Mouse (Mus musculus) hindbrain, embryonic 10.5 days (tissue): ENCODE measurements around the gene Capn1. TPM values are rescaled to one million over a fixed set of nuclear protein-coding genes. Genes with fewer than 3 reads are reported as not detected.
A peak's percentile ranks its signal among the peaks of the same experiment; 100 is the strongest.

Experiments used
- DNase-seq: peaks from one replicate; pipeline ENCODE4 v3.0.0-alpha.2; 2017; ENCODE audit warnings: low spot score
- H3K27ac ChIP-seq: fragments of 300-500 bp; sonication (generic); 2 replicates; pipeline ENCODE4 v1.5.1; 2016; ENCODE audit warnings: mild to moderate bottlenecking, moderate library complexity
- H3K27me3 ChIP-seq: fragments of 300-500 bp; sonication (generic); 2 replicates; pipeline ENCODE4 v1.6.1; 2016; ENCODE audit warnings: mild to moderate bottlenecking; ENCODE audit not compliant: poor library complexity, insufficient read depth, severe bottlenecking
- H3K36me3 ChIP-seq: fragments of 300-500 bp; sonication (generic); 2 replicates; pipeline ENCODE4 v1.6.1; 2016; ENCODE audit warnings: mild to moderate bottlenecking, moderate library complexity
- H3K4me1 ChIP-seq: fragments of 300-500 bp; sonication (generic); replicated peaks from 2 replicates; pipeline ENCODE4 v1.6.1; 2016; ENCODE audit warnings: mild to moderate bottlenecking
- H3K4me3 ChIP-seq: fragments of 300-500 bp; sonication (generic); 2 replicates; pipeline ENCODE4 v1.5.1; 2016; ENCODE audit warnings: mild to moderate bottlenecking, moderate library complexity
- H3K9me3 ChIP-seq: fragments of 300-500 bp; sonication (generic); 2 replicates; pipeline ENCODE4 v1.6.1; 2016; ENCODE audit warnings: mild to moderate bottlenecking, moderate library complexity
- WGBS: fragments of 180-500 bp; shearing (Covaris S2); methylation state at CpG from one replicate; pipeline ENCODE4 v1.1.7; 2016; 5-methylcytosine and 5-hydroxymethylcytosine counted together
- polyA plus RNA-seq: library from polyadenylated mRNA; unstranded; fragments of >200 nt; fragmentation: Nextera tagmentation; extraction: Ambion mirVana; gene quantifications from 2 replicates; pipeline ENCODE4 v1.2.1, GENCODE M21; 2016

Gene Capn1
- polyA plus RNA-seq, 1 experiment from 2014 or later: 6.5 TPM

GRCm38 (mm10) chr19:5999969-6000368 is 15.7 kb downstream of the Capn1 start:
- no peak overlapping the region for H3K4me3 ChIP-seq
- no peaks in the 10 kb centered on the region for H3K9me3 ChIP-seq
- no peaks in the 10 kb centered on the region for H3K27me3 ChIP-seq
- no peaks in the 10 kb centered on the region for H3K4me1 ChIP-seq
- no peak overlapping the region for H3K27ac ChIP-seq
- no peaks in the 10 kb centered on the region for H3K36me3 ChIP-seq
- 81% methylated on average over 5 of the region's 5 CpGs for WGBS
- no peak for DNase-seq

DNA sequence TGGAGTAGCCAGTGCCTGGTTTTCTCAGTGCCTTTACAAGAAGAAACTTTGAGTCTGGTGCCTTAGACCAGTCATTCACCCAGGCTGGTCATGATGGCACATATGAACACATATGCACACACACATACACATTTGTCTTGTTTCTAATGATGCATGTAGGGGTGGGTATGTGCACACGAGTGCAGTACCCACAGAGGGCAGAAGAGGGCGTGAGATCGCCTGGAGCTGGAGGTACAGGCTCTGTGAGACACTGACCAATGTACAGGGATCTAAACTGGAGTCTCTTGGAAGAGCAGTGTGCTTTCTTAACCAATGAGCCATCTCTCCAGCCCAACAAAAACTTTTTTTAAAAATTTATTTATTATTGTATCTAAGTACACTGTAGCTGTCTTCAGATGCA is 17.5 kb downstream of the Capn1 start:
- Histone ChIP-seq H3K27ac (no peak overlapping the region), H3K27me3 (no peaks in the 10 kb centered on the region), H3K36me3 (no peaks in the 10 kb centered on the region), H3K9me3 (no peaks in the 10 kb centered on the region), H3K4me1 (no peaks in the 10 kb centered on the region), H3K4me3 (no peak overlapping the region)
- DNase-seq: no peak
- 86% methylated on average over 3 of the region's 3 CpGs for WGBS

DNA sequence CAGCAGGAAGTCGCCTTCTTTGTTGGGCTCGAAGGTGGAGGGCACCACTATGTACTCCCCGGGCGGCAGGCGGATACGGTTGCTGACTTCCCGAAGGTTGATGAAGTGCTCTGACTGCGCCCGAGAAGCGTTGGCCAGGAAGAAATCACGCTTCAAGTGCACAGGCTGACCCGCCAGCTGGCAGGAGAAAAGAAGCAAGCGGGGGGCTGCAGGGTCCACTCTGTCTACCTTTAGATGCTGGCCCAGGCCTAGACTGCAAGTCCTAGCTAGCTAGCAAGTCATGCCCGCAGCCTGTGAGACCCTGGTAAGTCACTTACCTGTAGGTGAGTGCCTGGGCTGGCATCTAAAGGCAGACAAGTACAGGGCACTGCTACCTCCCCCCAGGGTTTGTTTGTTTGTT is 21.0 kb downstream of the Capn1 start:
- DNase-seq: no peak
- Histone ChIP-seq H3K4me1 (peaks cover under 1% of the 10 kb centered on the region; the same call in 1 of the 2 replicates), H3K27ac (no peak overlapping the region; the same call in 1 of the 2 replicates), H3K27me3 (no peaks in the 10 kb centered on the region), H3K36me3 (no peaks in the 10 kb centered on the region), H3K4me3 (no peak overlapping the region), H3K9me3 (no peaks in the 10 kb centered on the region)
- WGBS: 87% methylated on average over 14 of the region's 14 CpGs

DNA sequence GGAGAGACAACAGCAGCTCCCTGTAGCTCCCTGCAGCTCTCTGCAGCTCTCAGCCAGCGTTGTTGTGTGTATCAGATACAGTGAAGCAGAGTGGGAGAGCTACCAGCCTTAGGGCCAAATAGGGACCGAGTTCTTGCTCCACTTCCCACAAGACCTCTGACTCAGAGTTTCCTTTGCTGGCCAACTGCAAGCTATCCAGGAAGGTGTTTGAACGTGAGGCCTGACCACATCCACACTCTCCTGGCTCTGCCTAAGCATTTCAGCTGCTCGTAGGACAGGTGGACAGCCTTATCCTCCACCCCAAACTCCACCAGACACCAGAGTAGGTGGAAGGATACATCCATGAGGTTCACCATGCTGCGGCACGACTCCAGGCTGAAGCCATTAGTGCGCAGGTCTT is 23.7 kb downstream of the Capn1 start:
- Histone ChIP-seq H3K27ac (0 out of 2 replicates have a peak overlapping the region, but pooled peaks have one; percentile 12), H3K9me3 (no peaks in the 10 kb centered on the region), H3K4me1 (peaks cover 17% of the 10 kb centered on the region), H3K27me3 (no peaks in the 10 kb centered on the region), H3K36me3 (no peaks in the 10 kb centered on the region), H3K4me3 (no peak overlapping the region)
- 86% methylated on average over 7 of the region's 7 CpGs for WGBS
- DNase-seq: no peak

DNA sequence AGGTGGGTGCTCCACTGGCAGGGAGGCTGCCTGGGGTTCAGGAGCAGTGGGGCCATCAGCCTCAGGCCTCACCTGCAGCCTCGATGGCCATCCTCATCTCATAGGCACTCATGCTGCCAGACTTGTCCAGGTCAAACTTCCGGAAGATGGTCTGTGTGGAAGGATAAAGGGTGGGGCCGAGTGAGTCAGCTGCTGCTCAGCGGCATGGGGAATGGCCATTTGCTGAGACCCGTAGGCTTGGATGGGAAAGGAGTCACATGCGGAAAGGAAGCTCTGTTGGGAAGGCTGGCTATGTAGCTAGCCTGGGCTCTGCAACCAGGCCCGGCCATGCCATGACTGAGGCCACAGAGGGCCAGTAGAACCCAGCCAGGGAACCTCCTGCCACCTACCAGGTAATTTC is 24.2 kb downstream of the Capn1 start:
- H3K9me3 ChIP-seq: no peaks in the 10 kb centered on the region
- WGBS: 86% methylated on average over 7 of the region's 7 CpGs

DNA sequence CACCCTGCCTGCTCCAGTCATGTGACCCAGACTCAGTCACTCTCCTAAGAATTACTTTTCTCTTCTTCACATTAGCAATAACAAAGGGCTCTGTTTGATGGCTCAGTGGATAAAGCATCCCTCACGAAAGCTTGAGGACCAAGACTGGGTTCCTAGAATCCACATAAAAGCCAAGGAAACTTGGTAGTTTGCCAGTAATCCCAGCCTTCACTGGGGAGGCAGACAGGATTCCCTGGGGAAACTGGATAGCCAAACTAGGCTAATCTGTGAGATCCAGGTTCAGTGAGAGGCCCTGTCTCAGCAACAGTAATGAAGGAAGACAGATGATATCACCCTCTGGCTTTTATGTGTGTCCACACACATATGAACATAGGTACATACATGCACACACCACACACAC is 24.8 kb downstream of the Capn1 start:
- peaks cover 22% of the 10 kb centered on the region for H3K4me1 ChIP-seq
- H3K4me3 ChIP-seq: no peak overlapping the region
- no peak overlapping the region for H3K27ac ChIP-seq
- DNase-seq: no peak
- WGBS: 68% methylated on average over 1 of the region's 1 CpGs
- no peaks in the 10 kb centered on the region for H3K36me3 ChIP-seq
- no peaks in the 10 kb centered on the region for H3K27me3 ChIP-seq
- no peaks in the 10 kb centered on the region for H3K9me3 ChIP-seq

More for the DNA sequence above, 24.2 kb downstream of the Capn1 start:
- Histone ChIP-seq H3K27ac (no peak overlapping the region), H3K36me3 (no peaks in the 10 kb centered on the region), H3K4me1 (peaks cover 17% of the 10 kb centered on the region), H3K4me3 (no peak overlapping the region), H3K27me3 (no peaks in the 10 kb centered on the region)
- no peak for DNase-seq

- Histone ChIP-seq H3K36me3 (no peaks in the 10 kb centered on the region), H3K27ac (peak overlapping the region; percentile 90; the same call in 1 of the 2 replicates), H3K4me3 (no peak overlapping the region), H3K4me1 (peaks cover 27% of the 10 kb centered on the region), H3K9me3 (no peaks in the 10 kb centered on the region), H3K27me3 (no peaks in the 10 kb centered on the region)
- WGBS: 96% methylated on average over 12 of the region's 12 CpGs
- no peak for DNase-seq
Measured at GRCm38 (mm10) chr19:5990033-5990432, 25.7 kb downstream of the Capn1 start.

GRCm38 (mm10) chr19:5989585-5989984 is 26.1 kb downstream of the Capn1 start:
- H3K27ac ChIP-seq: peak overlapping the region; percentile 90

DNA sequence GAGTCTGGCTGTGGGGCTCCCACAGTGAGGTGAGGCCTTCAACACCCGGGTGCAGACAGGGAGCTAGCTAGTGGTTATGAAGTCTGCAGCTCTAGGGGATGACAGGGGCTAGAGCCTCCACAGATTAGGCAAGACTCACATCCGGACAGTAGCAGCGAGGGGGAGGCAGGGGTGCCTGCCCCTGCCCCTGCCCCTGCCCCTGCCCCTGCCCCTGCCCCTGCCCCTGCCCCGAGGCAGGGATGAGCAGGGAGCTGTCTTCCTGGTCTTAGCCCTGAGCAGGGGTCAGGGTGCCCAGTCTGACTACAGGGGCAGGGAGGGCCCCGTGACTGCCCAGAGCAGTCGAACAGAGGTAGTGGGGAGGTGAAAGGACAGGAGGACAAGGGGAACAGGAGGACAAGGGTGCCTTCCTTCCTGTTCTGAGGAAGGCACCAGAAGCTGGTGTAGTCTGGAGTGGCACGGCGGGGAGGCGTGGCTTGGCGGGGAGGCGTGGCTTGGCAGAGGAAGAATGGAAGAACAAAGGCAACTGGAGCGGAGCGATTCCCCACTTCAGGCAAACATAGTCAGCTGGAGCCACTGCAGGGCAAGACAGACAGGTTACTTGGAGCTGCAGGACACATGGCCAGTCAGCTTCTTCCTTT is 26.8 kb downstream of the Capn1 start:
- DNase-seq: peak; percentile 85
- Histone ChIP-seq H3K36me3 (no peaks in the 10 kb centered on the region), H3K27me3 (no peaks in the 10 kb centered on the region), H3K9me3 (no peaks in the 10 kb centered on the region), H3K4me1 (peaks cover 27% of the 10 kb centered on the region), H3K4me3 (peak overlapping the region; percentile 39), H3K27ac (peak overlapping the region; percentile 90)
- 7% methylated on average over 13 of the region's 13 CpGs for WGBS

More at GRCm38 (mm10) chr19:5989585-5989984, 26.1 kb downstream of the Capn1 start:
- Histone ChIP-seq H3K4me3 (peak overlapping the region; percentile 39; the same call in 1 of the 2 replicates), H3K4me1 (peaks cover 27% of the 10 kb centered on the region), H3K36me3 (no peaks in the 10 kb centered on the region), H3K9me3 (no peaks in the 10 kb centered on the region), H3K27me3 (no peaks in the 10 kb centered on the region)
- 69% methylated on average over 6 of the region's 6 CpGs for WGBS
- no peak for DNase-seq

GRCm38 (mm10) chr19:5988027-5988814 is 27.5 kb downstream of the Capn1 start:
- 66% methylated on average over 5 of the region's 5 CpGs for WGBS

DNA sequence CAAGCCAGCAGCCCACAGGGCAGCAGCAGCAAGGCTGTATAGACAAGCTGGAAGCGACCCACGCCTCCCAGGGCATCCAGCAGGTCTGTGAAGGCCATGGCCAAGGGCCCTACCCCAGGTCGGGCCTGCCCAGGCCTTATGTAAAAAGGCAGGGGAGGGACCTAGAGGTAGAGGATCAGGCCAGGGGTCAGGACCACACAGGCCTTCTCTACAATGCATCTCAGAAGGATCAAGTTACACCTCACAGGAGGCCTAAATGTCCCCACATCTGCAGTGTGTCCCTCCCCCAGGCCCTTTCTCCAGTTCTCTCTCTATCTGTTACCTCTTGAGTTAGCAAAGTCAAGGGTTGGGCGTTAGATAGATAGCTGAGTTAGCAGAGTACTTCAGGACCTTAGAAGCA is 29.7 kb downstream of the Capn1 start, which contains the start of gene Slc22a20:
TSS of gene Slc22a20 (minus strand) at position 101 of the 400 bp plus-strand sequence.
- H3K9me3 ChIP-seq: no peaks in the 10 kb centered on the region
- H3K36me3 ChIP-seq: no peaks in the 10 kb centered on the region
- H3K27me3 ChIP-seq: no peaks in the 10 kb centered on the region
- 48% methylated on average over 4 of the region's 4 CpGs for WGBS
- H3K4me1 ChIP-seq: peaks cover 27% of the 10 kb centered on the region
- H3K4me3 ChIP-seq: 0 out of 2 replicates have a peak within 1 kb of the TSS, but pooled peaks have one; percentile 1
- peak within 1 kb of the TSS; percentile 64; the same call in 1 of the 2 replicates for H3K27ac ChIP-seq
- no peak for DNase-seq

More at GRCm38 (mm10) chr19:5988027-5988814, 27.5 kb downstream of the Capn1 start:
- Histone ChIP-seq H3K4me3 (peak overlapping the region; percentile 39; the same call in 1 of the 2 replicates), H3K4me1 (peaks cover 27% of the 10 kb centered on the region), H3K36me3 (no peaks in the 10 kb centered on the region), H3K9me3 (no peaks in the 10 kb centered on the region), H3K27ac (peak overlapping the region; percentile 90), H3K27me3 (no peaks in the 10 kb centered on the region)
- DNase-seq: no peak

GRCm38 (mm10) chr19:5980477-5980876 is 35.2 kb downstream of the Capn1 start:
- Histone ChIP-seq H3K4me3 (no peak overlapping the region), H3K27ac (no peak overlapping the region), H3K27me3 (no peaks in the 10 kb centered on the region), H3K9me3 (no peaks in the 10 kb centered on the region), H3K36me3 (no peaks in the 10 kb centered on the region), H3K4me1 (peaks cover under 1% of the 10 kb centered on the region; the same call in 1 of the 2 replicates)
- DNase-seq: no peak
- 84% methylated on average over 9 of the region's 9 CpGs for WGBS

DNA sequence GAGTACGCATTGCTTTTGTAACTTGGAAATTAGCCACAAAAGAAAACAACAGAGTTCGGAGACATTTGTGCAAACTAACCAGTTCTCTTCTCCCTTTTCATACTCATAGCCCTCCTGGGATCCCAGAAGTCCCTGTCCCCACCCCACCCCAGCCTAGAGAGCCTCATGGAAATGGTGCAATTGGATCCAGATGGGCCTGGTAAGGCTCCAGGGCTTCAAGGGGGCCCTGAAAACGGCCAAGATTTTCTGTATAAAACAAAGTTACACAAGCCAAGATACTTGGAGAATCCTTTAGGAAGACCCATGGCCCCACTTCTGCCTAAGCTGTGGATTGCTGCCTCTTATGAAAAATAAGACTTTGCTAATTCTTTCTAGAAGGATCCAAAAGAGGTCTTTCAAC is 38.0 kb downstream of the Capn1 start:
- 77% methylated on average over 3 of the region's 3 CpGs for WGBS
- Histone ChIP-seq H3K9me3 (no peaks in the 10 kb centered on the region), H3K27ac (no peak overlapping the region), H3K27me3 (no peaks in the 10 kb centered on the region), H3K4me3 (no peak overlapping the region), H3K36me3 (no peaks in the 10 kb centered on the region), H3K4me1 (no peaks in the 10 kb centered on the region)
- no peak for DNase-seq
